Mouse (Mus musculus) small intestine, adult 2 months (tissue): ENCODE measurements around the gene Grb10.

Experiments used
- CTCF ChIP-seq: fragments of 200-500 bp; IDR thresholded peaks from 2 replicates; pipeline ENCODE4 v1.5.1; 2012; ENCODE audit warnings: low read depth, mild to moderate bottlenecking, control low read depth, inconsistent platforms, low read length, moderate library complexity, mixed read lengths; ENCODE audit not compliant: insufficient replicate concordance, insufficient read length; ENCODE audit errors: extremely low read depth
- POLR2A ChIP-seq: fragments of 200-500 bp; IDR thresholded peaks from 2 replicates; pipeline ENCODE4 v1.6.1; 2012; ENCODE audit warnings: low read depth, mild to moderate bottlenecking, control low read depth, inconsistent platforms, low read length, moderate library complexity

DNA sequence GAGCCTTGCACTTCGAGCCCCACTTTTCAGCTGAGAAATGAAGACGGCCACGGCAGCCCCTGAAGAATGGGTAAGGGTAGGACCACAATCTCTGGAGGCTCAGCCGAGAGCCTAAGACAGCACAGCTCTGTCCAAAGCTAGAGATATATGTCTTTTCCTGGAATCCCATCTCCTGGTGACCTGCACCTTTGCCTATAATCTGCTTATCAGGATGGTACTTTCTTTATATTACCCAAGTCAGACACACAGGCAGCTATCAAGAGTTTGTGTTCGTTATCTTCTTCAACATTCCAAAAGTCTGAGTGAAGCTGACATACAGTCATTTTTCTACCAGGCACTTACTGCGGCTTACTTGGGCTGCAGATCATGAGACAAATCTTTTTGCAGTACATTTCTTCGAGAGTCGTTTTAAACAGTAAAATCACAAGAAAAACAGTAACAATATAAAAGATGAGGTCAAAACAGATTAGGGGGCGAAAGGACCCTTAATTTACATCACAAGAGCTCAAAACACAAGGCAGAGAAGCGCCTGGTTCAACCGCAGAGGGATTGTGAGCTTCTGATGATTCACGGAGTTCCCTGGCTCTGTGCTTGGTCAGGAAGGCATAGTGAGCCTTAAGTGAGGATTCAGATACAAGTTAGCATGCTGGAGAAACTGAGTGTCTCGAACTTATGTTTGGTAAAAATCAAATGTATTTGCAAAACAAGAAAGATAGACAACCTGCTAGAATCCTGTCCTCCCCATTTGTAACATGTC lies 157.3 kb downstream of the Grb10 start:
- TF ChIP-seq CTCF = no peak
- TF ChIP-seq POLR2A = no peak
